Mouse (Mus musculus) cortical plate, adult 2 months (tissue): ENCODE measurements around the gene Rab11a. TPM values are rescaled to one million over a fixed set of nuclear protein-coding genes. Genes with fewer than 3 reads are reported as not detected.
"Not testable (repeated sequence)": the region's sequence is repeated elsewhere in the genome, so short reads cannot be mapped to it uniquely, and the experiment has no call there.

Experiments used
- H3K27ac ChIP-seq: fragments of 200-500 bp; 2 replicates; pipeline ENCODE4 v1.5.1; 2012; ENCODE audit warnings: low read length, control low read depth, inconsistent platforms; ENCODE audit not compliant: insufficient read depth
- H3K4me1 ChIP-seq: fragments of 200-500 bp; 2 replicates; pipeline ENCODE4 v1.6.1; 2011; ENCODE audit warnings: low read length; ENCODE audit not compliant: control insufficient read depth, insufficient read depth
- H3K4me3 ChIP-seq: fragments of 200-500 bp; 2 replicates; pipeline ENCODE4 v1.5.1; 2011; ENCODE audit warnings: mild to moderate bottlenecking, low read length, control low read depth; ENCODE audit not compliant: insufficient read depth
- CTCF ChIP-seq: fragments of 200-500 bp; IDR thresholded peaks from 2 replicates; pipeline ENCODE4 v1.5.1; 2011; ENCODE audit warnings: mild to moderate bottlenecking, control low read depth, low read length; ENCODE audit not compliant: insufficient read depth; ENCODE audit errors: extremely low read depth
- POLR2A ChIP-seq: fragments of 200-500 bp; IDR thresholded peaks from 2 replicates; pipeline ENCODE4 v1.6.1; 2011; ENCODE audit warnings: mild to moderate bottlenecking, low read length, control low read depth; ENCODE audit not compliant: insufficient read depth; ENCODE audit errors: extremely low read depth
- polyA plus RNA-seq: library from polyadenylated mRNA; depleted of rRNA; stranded (reverse); fragments of >200 nt; gene quantifications from 2 replicates; pipeline ENCODE4 v1.2.3, GENCODE M21; 2012

The Rab11a gene
- polyA plus RNA-seq, 1 experiment, result 221 TPM

DNA sequence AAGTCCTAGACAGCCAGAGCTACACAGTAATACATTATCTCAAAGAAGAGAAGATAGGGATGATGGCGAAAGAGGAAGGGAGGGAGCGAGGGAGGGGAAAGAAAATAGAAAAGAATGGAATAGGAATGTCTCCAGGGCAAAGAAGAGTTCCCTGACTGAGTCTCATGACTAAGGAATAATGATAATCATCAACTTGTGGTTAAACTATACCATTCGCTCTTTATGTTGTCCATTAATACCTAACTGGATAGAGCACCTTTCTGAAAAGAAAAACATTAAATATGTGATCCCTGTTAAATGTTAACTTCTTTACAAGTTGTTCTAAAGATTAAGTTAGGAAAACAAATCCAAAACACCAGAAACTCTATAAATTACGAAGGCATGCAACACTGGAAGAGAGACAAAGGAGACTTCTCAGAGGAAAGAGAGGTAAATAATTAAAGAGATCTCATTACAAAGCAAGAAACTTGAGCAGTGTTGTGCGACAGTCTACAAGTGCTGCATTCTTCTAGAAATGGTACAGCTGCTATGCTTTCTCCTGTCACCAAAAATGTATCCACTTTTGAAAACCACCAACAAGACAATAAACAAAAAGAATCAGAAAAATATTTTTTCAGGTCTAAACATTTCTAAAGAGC lies 17.9 kb downstream of the Rab11a start:
- no peaks in the 10 kb centered on the region; the same call in 1 of the 2 replicates for H3K4me1 ChIP-seq
- TF ChIP-seq POLR2A (no peak), CTCF (no peak)
- no peak overlapping the region for H3K4me3 ChIP-seq
- H3K27ac ChIP-seq, result no peak overlapping the region

GRCm38 (mm10) chr9:64710291-64710690 lies 27.3 kb downstream of the Rab11a start:
- H3K4me1 ChIP-seq, H3K27ac ChIP-seq, H3K4me3 ChIP-seq: not testable (repeated sequence)

- Histone ChIP-seq H3K27ac (no peak overlapping the region), H3K4me3 (no peak overlapping the region), H3K4me1 (peaks cover 8% of the 10 kb centered on the region; the same call in 1 of the 2 replicates)
- TF ChIP-seq CTCF, result no peak
- no peak for TF ChIP-seq POLR2A
Observed at GRCm38 (mm10) chr9:64704073-64704840, 33.3 kb downstream of the Rab11a start.

DNA sequence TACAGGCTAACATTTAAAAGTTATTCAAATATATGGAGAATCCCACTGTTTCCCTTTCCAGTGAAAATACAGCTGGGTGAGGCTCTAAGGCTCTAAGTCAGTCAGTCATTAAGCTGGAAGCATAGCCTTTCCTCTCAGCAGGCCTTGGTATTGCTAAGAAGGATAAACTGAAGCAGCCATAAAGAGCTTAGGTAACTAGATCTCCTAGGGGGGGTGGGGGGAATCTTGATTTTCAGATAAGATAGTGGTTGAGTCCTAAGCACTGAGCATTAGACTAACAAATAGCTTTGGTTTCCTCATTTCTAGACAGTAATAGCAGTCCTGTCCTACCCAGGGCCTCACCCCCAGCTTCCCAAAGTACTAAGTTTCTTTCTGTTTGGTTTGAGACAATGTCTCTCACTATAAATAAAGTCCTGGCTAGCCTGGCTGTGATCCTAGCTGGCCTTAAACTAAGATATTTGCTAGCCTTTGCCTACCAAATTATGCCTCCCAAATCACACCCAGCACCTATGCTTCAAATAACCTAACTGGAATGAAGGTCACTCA lies 34.1 kb downstream of the Rab11a start:
- Histone ChIP-seq H3K4me1 (peaks cover 8% of the 10 kb centered on the region; the same call in 1 of the 2 replicates), H3K27ac (no peak overlapping the region), H3K4me3 (no peak overlapping the region)
- TF ChIP-seq POLR2A (no peak), CTCF (no peak)

DNA sequence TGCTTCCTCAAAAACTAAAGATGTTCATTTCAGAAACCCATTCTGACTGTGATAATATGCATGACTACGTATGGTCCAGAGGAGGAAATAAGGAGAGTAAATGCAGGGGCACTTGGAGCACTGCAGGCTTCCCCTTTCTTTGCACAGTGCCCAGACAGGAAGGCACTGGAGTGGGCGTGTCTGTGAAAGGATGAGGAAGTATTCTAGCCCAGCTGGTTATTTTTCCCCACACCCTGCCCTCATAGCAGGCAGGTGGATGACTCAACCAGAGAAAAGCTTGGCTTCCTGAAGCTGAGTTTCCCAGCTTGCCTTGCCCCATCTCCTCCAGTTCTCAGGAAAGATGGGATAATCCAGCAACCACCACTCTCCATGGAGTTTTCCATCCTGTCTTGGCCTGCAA lies 34.6 kb downstream of the Rab11a start:
- no peak overlapping the region for H3K27ac ChIP-seq
- no peak overlapping the region for H3K4me3 ChIP-seq
- no peak for TF ChIP-seq POLR2A
- TF ChIP-seq CTCF, result no peak
- peaks cover 8% of the 10 kb centered on the region; the same call in 1 of the 2 replicates for H3K4me1 ChIP-seq

DNA sequence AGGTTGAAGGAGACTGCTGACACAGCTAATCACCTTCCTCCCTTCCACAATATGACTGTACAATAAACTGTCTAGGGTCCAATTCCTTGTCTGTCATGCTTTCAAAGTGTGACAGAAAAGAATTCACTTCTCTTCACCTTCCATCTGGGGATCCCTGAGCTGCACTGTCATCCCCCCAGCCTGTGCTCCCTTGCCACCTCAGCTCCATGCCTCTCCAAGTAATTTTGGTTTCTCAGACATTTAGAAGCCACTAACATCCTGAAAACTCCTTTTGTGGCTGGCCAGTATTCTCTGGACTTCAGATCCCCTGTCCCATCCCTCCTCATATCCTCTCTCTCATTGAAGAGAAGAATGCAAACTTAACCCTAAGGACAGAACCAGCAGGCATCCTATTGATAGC lies 35.2 kb downstream of the Rab11a start:
- Histone ChIP-seq H3K4me1 (peaks cover 8% of the 10 kb centered on the region; the same call in 1 of the 2 replicates), H3K27ac (no peak overlapping the region), H3K4me3 (no peak overlapping the region)
- TF ChIP-seq CTCF, result no peak

DNA sequence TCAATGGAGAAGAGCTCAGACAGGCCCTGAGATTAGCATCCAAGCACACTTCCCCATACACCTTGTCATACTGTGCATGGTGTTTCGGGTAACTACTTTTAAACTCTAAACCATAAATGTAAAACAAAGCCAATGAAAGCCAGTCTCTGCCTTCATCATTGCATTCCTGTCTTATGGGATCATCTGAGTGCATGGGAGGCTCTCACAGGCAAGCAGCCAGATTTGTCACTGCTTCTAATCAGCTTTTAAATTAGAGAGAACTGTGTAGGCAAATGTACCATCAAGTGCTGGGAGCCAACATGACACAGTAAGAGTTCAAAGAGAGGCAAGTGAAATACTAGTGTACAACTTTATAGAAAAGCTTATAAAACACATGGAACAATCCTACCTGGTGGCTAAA lies 35.9 kb downstream of the Rab11a start:
- Histone ChIP-seq H3K27ac (no peak overlapping the region), H3K4me1 (peaks cover 8% of the 10 kb centered on the region; the same call in 1 of the 2 replicates), H3K4me3 (no peak overlapping the region)
- no peak for TF ChIP-seq POLR2A
- TF ChIP-seq CTCF, result no peak

GRCm38 (mm10) chr9:64700451-64701311 lies 36.9 kb downstream of the Rab11a start:
- TF ChIP-seq POLR2A (no peak), CTCF (no peak)
- H3K4me1 ChIP-seq, result peaks cover 8% of the 10 kb centered on the region; the same call in 1 of the 2 replicates
- no peak overlapping the region for H3K27ac ChIP-seq
- H3K4me3 ChIP-seq, result no peak overlapping the region

GRCm38 (mm10) chr9:64698586-64698985 lies 39.0 kb downstream of the Rab11a start:
- no peak overlapping the region for H3K27ac ChIP-seq
- peaks cover 4% of the 10 kb centered on the region; the same call in 1 of the 2 replicates for H3K4me1 ChIP-seq
- no peak overlapping the region for H3K4me3 ChIP-seq
- TF ChIP-seq POLR2A (no peak), CTCF (no peak)

DNA sequence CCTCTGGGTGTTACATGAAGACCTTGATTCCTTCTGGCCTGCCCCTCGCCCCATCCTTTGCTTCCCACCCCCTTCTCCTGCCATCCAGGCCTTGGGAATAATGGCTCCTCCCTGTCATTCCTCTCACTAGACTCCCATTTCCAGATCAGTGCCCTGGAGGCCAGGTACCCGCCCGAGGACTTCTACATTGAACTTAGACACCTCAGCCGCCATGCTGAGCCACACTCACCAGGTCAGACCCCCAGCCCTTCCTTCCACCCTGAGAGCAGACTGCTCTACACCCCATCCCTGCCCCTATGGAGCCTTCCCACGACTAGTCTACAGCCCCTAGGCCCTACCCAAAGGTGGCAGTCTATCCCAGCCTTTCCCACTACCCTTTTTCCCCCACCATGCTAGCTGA lies 39.9 kb downstream of the Rab11a start:
- Histone ChIP-seq H3K27ac (no peak overlapping the region), H3K4me1 (peaks cover 2% of the 10 kb centered on the region; the same call in 1 of the 2 replicates), H3K4me3 (no peak overlapping the region)
- no peak for TF ChIP-seq POLR2A
- TF ChIP-seq CTCF, result no peak
